Mouse (Mus musculus) spleen, adult 2 months (tissue): ENCODE results near the gene Ehd2. TPM values are rescaled to one million over a fixed set of nuclear protein-coding genes. Genes with fewer than 3 reads are reported as not detected.

Source experiments
- DNase-seq, 2 experiments: peaks; one replicate each; pipeline versions ENCODE4 v3.0.0 to v3.0.0-alpha.2; 2012 to 2021; ENCODE audit warnings: low spot score in 2 of 2, low read depth in 1 of 2
- H3K27ac ChIP-seq: fragments of 200-500 bp; 2 replicates; pipeline ENCODE4 v1.5.1; 2012; ENCODE audit warnings: low read length, inconsistent platforms; ENCODE audit not compliant: insufficient read depth
- H3K27me3 ChIP-seq: fragments of 200-500 bp; 2 replicates; pipeline ENCODE4 v1.6.1; 2012; ENCODE audit warnings: mild to moderate bottlenecking, moderate library complexity, low read length, inconsistent platforms; ENCODE audit not compliant: control insufficient read depth, insufficient read depth
- H3K36me3 ChIP-seq: fragments of 200-500 bp; 2 replicates; pipeline ENCODE4 v1.6.1; 2012; ENCODE audit warnings: mild to moderate bottlenecking, low read length, inconsistent platforms; ENCODE audit not compliant: control insufficient read depth, insufficient read depth
- H3K4me1 ChIP-seq: fragments of 200-500 bp; 2 replicates; pipeline ENCODE4 v1.6.1; 2011; ENCODE audit warnings: inconsistent platforms; ENCODE audit not compliant: control insufficient read depth, insufficient read depth, insufficient read length
- H3K4me3 ChIP-seq: fragments of 200-500 bp; 2 replicates; pipeline ENCODE4 v1.5.1; 2011; ENCODE audit warnings: mild to moderate bottlenecking, inconsistent platforms; ENCODE audit not compliant: insufficient read depth, insufficient read length; ENCODE audit errors: extremely low read depth
- CTCF ChIP-seq: fragments of 200-500 bp; IDR thresholded peaks from 2 replicates; pipeline ENCODE4 v1.5.1; 2011; ENCODE audit warnings: mild to moderate bottlenecking, inconsistent platforms; ENCODE audit not compliant: insufficient read depth, insufficient read length, insufficient replicate concordance; ENCODE audit errors: extremely low read depth
- POLR2A ChIP-seq: fragments of 200-500 bp; IDR thresholded peaks from 2 replicates; pipeline ENCODE4 v1.6.1; 2011; ENCODE audit warnings: low read depth, low read length, inconsistent platforms
- WGBS: fragments of 180-500 bp; shearing (Covaris S2); methylation state at CpG from one replicate; pipeline ENCODE4 v1.1.7; 2018; 5-methylcytosine and 5-hydroxymethylcytosine counted together
- polyA plus RNA-seq: library from polyadenylated mRNA; depleted of rRNA; stranded (reverse); fragments of >200 nt; gene quantifications from 2 replicates; pipeline ENCODE4 v1.2.3, GENCODE M21; 2012

Ehd2 gene
- polyA plus RNA-seq, 1 experiment: 17.2 TPM

DNA sequence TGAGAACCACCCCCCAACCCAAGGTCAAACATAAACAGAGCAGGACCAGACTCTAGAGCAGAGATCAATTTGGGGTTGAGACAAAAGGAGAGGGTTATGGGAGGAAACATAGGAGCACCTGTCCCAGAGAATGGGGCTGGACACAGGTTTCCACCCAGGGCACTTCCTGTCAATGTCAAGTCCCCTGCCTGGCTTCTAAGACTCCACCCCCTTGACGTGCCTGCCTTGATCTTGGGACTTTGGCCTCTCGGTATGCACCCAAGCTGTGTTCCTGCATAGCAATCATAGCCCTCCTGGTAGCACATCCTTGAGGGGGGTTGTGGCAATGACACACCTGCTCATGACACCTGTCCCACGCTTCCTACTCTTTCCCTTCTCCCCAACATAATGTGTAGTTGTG is 25.8 kb upstream of the Ehd2 start:
- Histone ChIP-seq H3K4me3 (no peak overlapping the region), H3K27ac (no peak overlapping the region), H3K36me3 (peaks cover 31% of the 10 kb centered on the region), H3K27me3 (no peaks in the 10 kb centered on the region), H3K4me1 (no peaks in the 10 kb centered on the region)
- TF ChIP-seq CTCF: no peak
- TF ChIP-seq POLR2A: no peak
- WGBS: 74% methylated on average over 3 of the region's 3 CpGs
- DNase-seq: no peak

DNA sequence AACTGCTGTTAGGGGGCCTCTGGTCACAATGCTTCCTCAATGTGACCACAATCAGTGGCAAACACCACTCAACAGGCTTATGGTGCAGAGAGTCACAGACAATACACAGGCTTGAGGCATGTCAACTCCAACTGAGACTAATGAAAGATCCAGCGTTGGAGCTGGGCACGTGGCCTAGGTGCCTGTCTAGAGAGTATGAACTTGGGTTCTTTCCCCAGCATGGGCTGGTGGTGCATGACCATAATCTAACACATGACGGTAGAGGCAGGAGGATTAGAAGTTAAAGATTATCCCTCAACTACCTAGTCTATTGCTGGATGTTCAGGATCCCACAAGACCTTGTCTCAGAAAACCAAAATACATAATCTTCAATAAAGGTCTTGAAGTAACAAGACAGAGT is 24.4 kb upstream of the Ehd2 start:
- 83% methylated on average over 3 of the region's 3 CpGs for WGBS

DNA sequence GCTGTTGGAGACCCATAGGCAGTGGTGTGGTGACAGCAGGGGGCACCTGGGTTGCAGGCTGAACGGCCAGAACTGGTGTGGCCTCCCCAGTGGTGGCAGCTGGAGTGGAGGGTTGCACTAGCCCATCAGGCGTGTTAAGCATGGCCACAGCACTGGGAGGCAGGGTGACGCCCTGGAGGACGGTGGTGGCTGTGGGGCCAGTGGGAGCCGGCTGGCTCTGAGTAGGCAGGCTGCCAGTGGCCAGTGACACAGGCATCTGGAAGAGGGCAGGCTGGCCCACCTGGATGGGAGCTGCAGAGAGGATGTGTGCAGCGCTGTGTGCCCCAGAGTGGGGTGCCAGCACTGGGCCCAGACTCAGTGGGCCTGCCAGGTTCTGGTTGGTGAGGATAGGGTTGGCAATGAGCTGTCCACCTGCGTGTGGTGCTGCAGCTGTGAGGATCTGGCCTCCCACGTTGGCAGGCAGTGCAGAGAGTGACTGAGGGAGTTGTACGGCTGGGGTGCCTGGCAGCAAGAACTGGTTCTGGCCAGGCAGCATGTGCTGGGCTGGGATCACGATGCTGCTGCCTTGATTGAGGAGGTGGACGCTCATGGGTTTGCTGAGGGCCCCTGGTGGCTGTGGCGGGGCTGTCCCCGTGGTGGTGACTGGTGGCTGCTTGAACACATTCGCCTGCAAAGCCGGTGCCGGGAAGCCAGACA is 20.4 kb upstream of the Ehd2 start:
- Histone ChIP-seq H3K27ac (no peak overlapping the region), H3K36me3 (peaks cover 28% of the 10 kb centered on the region), H3K4me3 (no peak overlapping the region), H3K4me1 (no peaks in the 10 kb centered on the region), H3K27me3 (no peaks in the 10 kb centered on the region)
- 95% methylated on average over 16 of the region's 16 CpGs for WGBS
- TF ChIP-seq POLR2A (no peak), CTCF (no peak)
- DNase-seq: no peak

More for the DNA sequence above, 24.4 kb upstream of the Ehd2 start:
- H3K27ac ChIP-seq: no peak overlapping the region
- H3K27me3 ChIP-seq: no peaks in the 10 kb centered on the region
- H3K36me3 ChIP-seq: peaks cover 34% of the 10 kb centered on the region
- no peak overlapping the region for H3K4me3 ChIP-seq
- no peak for TF ChIP-seq CTCF
- no peak for TF ChIP-seq POLR2A
- no peak for DNase-seq
- no peaks in the 10 kb centered on the region for H3K4me1 ChIP-seq

DNA sequence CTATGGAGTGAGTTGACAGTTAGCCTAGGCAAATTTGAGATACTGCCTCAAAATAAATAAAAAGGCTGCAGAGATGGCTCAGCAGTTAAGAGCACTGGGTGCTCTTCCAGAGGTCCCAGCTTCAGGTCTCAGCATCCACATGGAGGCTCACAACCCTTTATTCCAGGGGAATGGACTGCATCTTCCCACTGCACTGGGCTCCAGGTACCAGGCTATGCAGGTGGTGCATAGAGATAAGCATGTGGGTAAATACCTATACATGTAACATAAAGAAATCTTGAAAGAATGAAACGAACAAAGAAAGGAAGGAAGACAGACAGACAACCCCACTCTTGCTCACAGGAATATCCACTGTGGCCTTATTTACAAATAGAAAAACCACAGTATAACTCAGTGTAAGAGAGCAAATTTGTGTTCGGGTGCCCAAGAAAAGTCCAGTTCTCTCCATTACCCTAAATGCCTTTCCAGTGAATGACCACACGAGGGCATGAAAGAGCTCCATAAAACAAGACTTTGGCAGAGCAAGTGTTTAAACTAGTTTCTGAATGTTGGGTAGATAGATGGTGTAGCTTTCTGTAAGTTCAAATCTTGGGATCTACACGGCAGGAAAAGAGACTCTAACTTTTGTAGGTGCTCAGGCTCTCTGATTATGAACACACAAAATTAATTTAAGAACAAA is 15.5 kb upstream of the Ehd2 start:
- 20% methylated on average over 4 of the region's 4 CpGs for WGBS
- TF ChIP-seq POLR2A: no peak
- TF ChIP-seq CTCF: peak; percentile 7; the same call in 1 of the 2 replicates
- H3K27ac ChIP-seq: no peak overlapping the region
- H3K4me3 ChIP-seq: no peak overlapping the region
- DNase-seq: peak in 1 of 2 experiments; percentile 47
- no peaks in the 10 kb centered on the region for H3K27me3 ChIP-seq
- no peaks in the 10 kb centered on the region for H3K4me1 ChIP-seq
- peaks cover 31% of the 10 kb centered on the region for H3K36me3 ChIP-seq

DNA sequence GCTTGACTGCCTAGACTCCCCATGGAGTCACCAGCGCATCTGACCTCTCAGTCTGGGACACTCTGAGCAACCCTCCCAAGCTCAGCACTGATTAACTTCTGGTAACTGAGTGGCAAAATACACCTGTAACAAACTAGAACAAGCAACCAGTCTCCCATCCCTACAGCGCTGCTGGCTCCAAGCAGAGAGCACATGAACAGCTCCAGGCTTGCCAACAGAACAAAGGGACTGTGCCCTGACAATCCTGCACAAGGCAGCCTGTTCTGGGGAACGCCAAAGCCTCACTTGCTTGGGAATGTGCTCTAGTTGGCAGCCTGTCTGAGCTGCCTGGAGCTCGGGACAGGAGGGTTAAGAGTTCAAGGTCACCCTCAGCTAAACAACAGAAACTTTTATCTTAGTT is 14.2 kb upstream of the Ehd2 start:
- DNase-seq: no peak
- TF ChIP-seq CTCF: no peak
- no peak for TF ChIP-seq POLR2A
- no peaks in the 10 kb centered on the region for H3K27me3 ChIP-seq
- 90% methylated on average over 4 of the region's 4 CpGs for WGBS
- no peaks in the 10 kb centered on the region for H3K4me1 ChIP-seq
- no peak overlapping the region for H3K4me3 ChIP-seq
- H3K36me3 ChIP-seq: peaks cover 22% of the 10 kb centered on the region
- no peak overlapping the region for H3K27ac ChIP-seq

DNA sequence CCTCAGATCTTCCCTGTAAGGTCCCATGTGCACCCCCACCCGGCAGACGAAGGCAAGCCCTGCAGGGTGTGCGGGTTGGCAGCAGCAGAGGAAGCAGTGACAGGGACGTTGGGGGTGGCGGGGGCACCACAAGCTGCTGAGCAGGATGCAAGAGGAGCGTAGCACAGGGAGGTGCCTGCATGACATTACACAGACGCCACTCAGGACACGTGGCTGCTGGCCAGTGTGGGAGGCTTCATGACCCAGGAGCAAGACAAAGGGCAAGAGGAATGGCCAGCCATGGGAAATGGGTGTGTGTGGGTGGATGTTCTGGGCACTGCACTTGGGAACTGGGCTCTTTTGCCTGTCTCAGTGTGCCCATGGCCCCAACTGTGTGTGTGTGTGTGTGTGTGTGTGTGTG is 12.9 kb upstream of the Ehd2 start:
- no peaks in the 10 kb centered on the region for H3K27me3 ChIP-seq
- no peak overlapping the region for H3K27ac ChIP-seq
- H3K4me3 ChIP-seq: no peak overlapping the region
- peaks cover 25% of the 10 kb centered on the region for H3K36me3 ChIP-seq
- DNase-seq: no peak
- H3K4me1 ChIP-seq: no peaks in the 10 kb centered on the region
- no peak for TF ChIP-seq POLR2A
- no peak for TF ChIP-seq CTCF
- WGBS: 74% methylated on average over 8 of the region's 8 CpGs

DNA sequence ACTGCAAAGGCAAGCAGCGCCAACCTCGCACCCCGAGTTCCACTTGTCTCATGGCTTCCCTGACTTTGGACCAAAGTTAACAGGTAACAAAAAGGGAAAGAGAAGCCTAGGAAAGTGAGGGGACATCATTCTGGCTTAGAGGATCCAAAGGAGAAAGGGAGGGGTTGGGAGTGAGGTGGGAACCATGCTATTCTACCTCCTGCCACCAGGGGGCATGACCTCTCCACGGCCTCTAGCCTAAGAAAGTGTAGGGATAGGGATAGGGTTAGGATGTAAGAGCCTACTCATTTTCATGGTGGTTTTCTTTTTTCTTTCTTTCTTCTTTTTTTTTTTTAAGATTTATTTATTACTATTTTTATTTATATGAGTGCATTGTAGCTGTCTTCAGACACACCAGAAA is 8.5 kb upstream of the Ehd2 start:
- H3K36me3 ChIP-seq: peaks cover 40% of the 10 kb centered on the region
- no peaks in the 10 kb centered on the region for H3K27me3 ChIP-seq
- H3K27ac ChIP-seq: no peak overlapping the region
- DNase-seq: peak in 1 of 2 experiments; percentile 30
- H3K4me3 ChIP-seq: no peak overlapping the region
- WGBS: 75% methylated on average over 4 of the region's 4 CpGs
- peak; percentile 75; the same call in 1 of the 2 replicates for TF ChIP-seq CTCF
- no peak for TF ChIP-seq POLR2A
- H3K4me1 ChIP-seq: no peaks in the 10 kb centered on the region
